Mouse (Mus musculus) forebrain, embryonic 13.5 days (tissue): Measurements from ENCODE around the gene Nfatc3. TPM values are rescaled to one million over a fixed set of nuclear protein-coding genes. Genes with fewer than 3 reads are reported as not detected.

Experiments
- ATAC-seq: fragments of 200-750 bp; cut with Nextera tagmentation; 2 replicates; pipeline ENCODE4 v1.8.0; 2017
- H3K27ac ChIP-seq: fragments of 300-500 bp; sonication (generic); 2 replicates; pipeline ENCODE4 v1.5.1; 2015; ENCODE audit warnings: inconsistent platforms, mild to moderate bottlenecking, moderate library complexity
- H3K27me3 ChIP-seq: fragments of 300-500 bp; sonication (generic); 2 replicates; pipeline ENCODE4 v1.6.1; 2015; ENCODE audit warnings: mild to moderate bottlenecking, inconsistent platforms
- H3K36me3 ChIP-seq: fragments of 300-500 bp; sonication (generic); 2 replicates; pipeline ENCODE4 v1.6.1; 2015; ENCODE audit warnings: mild to moderate bottlenecking, inconsistent platforms; ENCODE audit not compliant: poor library complexity, severe bottlenecking
- H3K4me1 ChIP-seq: fragments of 300-500 bp; sonication (generic); 2 replicates; pipeline ENCODE4 v1.6.1; 2015; ENCODE audit warnings: inconsistent platforms
- H3K4me2 ChIP-seq: fragments of 300-500 bp; sonication (generic); 2 replicates; pipeline ENCODE4 v1.6.1; 2015; ENCODE audit warnings: inconsistent platforms, mild to moderate bottlenecking, moderate library complexity
- H3K4me3 ChIP-seq: fragments of 300-500 bp; sonication (generic); 2 replicates; pipeline ENCODE4 v1.5.1; 2015; ENCODE audit warnings: mild to moderate bottlenecking, inconsistent platforms
- H3K9ac ChIP-seq: fragments of 300-500 bp; sonication (generic); 2 replicates; pipeline ENCODE4 v1.6.1; 2015; ENCODE audit warnings: mild to moderate bottlenecking, inconsistent platforms
- H3K9me3 ChIP-seq: fragments of 300-500 bp; sonication (generic); replicated peaks from 2 replicates; pipeline ENCODE4 v1.6.1; 2016; ENCODE audit warnings: inconsistent platforms
- WGBS: fragments of 180-500 bp; shearing (Covaris S2); methylation state at CpG from one replicate; pipeline ENCODE4 v1.1.7; 2015; 5-methylcytosine and 5-hydroxymethylcytosine counted together
- polyA plus RNA-seq: library from polyadenylated mRNA; unstranded; fragments of >200 nt; fragmentation: Nextera tagmentation; extraction: Ambion mirVana; gene quantifications from 2 replicates; pipeline ENCODE4 v1.2.1, GENCODE M21; 2015

Gene Nfatc3
- polyA plus RNA-seq, 1 experiment from 2014 or later: 5.2 TPM

GRCm38 (mm10) chr8:106131021-106131420, 72.4 kb downstream of the Nfatc3 start:
- Histone ChIP-seq H3K4me2 (no peak overlapping the region), H3K4me1 (peaks cover 5% of the 10 kb centered on the region; the same call in 1 of the 2 replicates), H3K36me3 (peaks cover 60% of the 10 kb centered on the region), H3K27me3 (peaks cover 35% of the 10 kb centered on the region), H3K9ac (no peak overlapping the region), H3K4me3 (no peak overlapping the region), H3K27ac (no peak overlapping the region), H3K9me3 (no peaks in the 10 kb centered on the region)
- no peak for ATAC-seq
- 89% methylated on average over 4 of the region's 4 CpGs for WGBS

- no peak overlapping the region for H3K4me2 ChIP-seq
- H3K4me3 ChIP-seq: no peak overlapping the region
- H3K27me3 ChIP-seq: peaks cover 42% of the 10 kb centered on the region
- peaks cover 11% of the 10 kb centered on the region for H3K4me1 ChIP-seq
- 93% methylated on average over 7 of the region's 7 CpGs for WGBS
- no peak for ATAC-seq
- no peaks in the 10 kb centered on the region for H3K9me3 ChIP-seq
- no peak overlapping the region for H3K27ac ChIP-seq
- peaks cover 60% of the 10 kb centered on the region for H3K36me3 ChIP-seq
- H3K9ac ChIP-seq: no peak overlapping the region
Observed at GRCm38 (mm10) chr8:106131488-106132222, 73.0 kb downstream of the Nfatc3 start.

GRCm38 (mm10) chr8:106132356-106132755, 73.7 kb downstream of the Nfatc3 start:
- no peak for ATAC-seq
- 93% methylated on average over 11 of the region's 11 CpGs for WGBS
- Histone ChIP-seq H3K9me3 (no peaks in the 10 kb centered on the region), H3K27me3 (peaks cover 49% of the 10 kb centered on the region), H3K4me1 (peaks cover 18% of the 10 kb centered on the region), H3K4me2 (no peak overlapping the region), H3K27ac (no peak overlapping the region), H3K4me3 (no peak overlapping the region), H3K9ac (no peak overlapping the region), H3K36me3 (peaks cover 55% of the 10 kb centered on the region)

- Histone ChIP-seq H3K4me1 (peaks cover 30% of the 10 kb centered on the region), H3K36me3 (peaks cover 43% of the 10 kb centered on the region), H3K4me3 (no peak overlapping the region), H3K9me3 (no peaks in the 10 kb centered on the region), H3K4me2 (no peak overlapping the region), H3K27ac (no peak overlapping the region), H3K9ac (no peak overlapping the region), H3K27me3 (peaks cover 60% of the 10 kb centered on the region)
- no peak for ATAC-seq
- WGBS: 76% methylated on average over 13 of the region's 13 CpGs
Observed at GRCm38 (mm10) chr8:106133526-106133925, 74.9 kb downstream of the Nfatc3 start.

- Histone ChIP-seq H3K4me3 (no peak overlapping the region), H3K36me3 (peaks cover 39% of the 10 kb centered on the region), H3K9me3 (no peaks in the 10 kb centered on the region), H3K9ac (no peak overlapping the region), H3K27ac (no peak overlapping the region), H3K4me1 (peaks cover 31% of the 10 kb centered on the region), H3K27me3 (peaks cover 64% of the 10 kb centered on the region), H3K4me2 (no peak overlapping the region)
- ATAC-seq: no peak
- WGBS: 89% methylated on average over 6 of the region's 6 CpGs
Observed at GRCm38 (mm10) chr8:106133946-106134345, 75.3 kb downstream of the Nfatc3 start.

- H3K27ac ChIP-seq: no peak overlapping the region
- H3K36me3 ChIP-seq: peaks cover 31% of the 10 kb centered on the region
- no peak overlapping the region for H3K4me2 ChIP-seq
- no peak overlapping the region for H3K4me3 ChIP-seq
- H3K9me3 ChIP-seq: no peaks in the 10 kb centered on the region
- H3K4me1 ChIP-seq: peaks cover 31% of the 10 kb centered on the region
- no peak overlapping the region for H3K9ac ChIP-seq
- peaks cover 73% of the 10 kb centered on the region for H3K27me3 ChIP-seq
- WGBS: 24% methylated on average over 14 of the region's 14 CpGs
- no peak for ATAC-seq
Observed at GRCm38 (mm10) chr8:106134751-106135571, 76.3 kb downstream of the Nfatc3 start.

GRCm38 (mm10) chr8:106135672-106136071, 77.0 kb downstream of the Nfatc3 start:
- WGBS: 6% methylated on average over 19 of the region's 19 CpGs
- Histone ChIP-seq H3K4me3 (peak overlapping the region; percentile 47; the same call in 1 of the 2 replicates), H3K9me3 (no peaks in the 10 kb centered on the region), H3K4me1 (peaks cover 31% of the 10 kb centered on the region), H3K27me3 (peaks cover 78% of the 10 kb centered on the region), H3K4me2 (peak overlapping the region; percentile 76; the same call in 1 of the 2 replicates), H3K27ac (no peak overlapping the region), H3K36me3 (peaks cover 23% of the 10 kb centered on the region), H3K9ac (no peak overlapping the region)
- no peak for ATAC-seq

- Histone ChIP-seq H3K4me2 (peak within 1 kb of the TSS; percentile 76), H3K27me3 (peaks cover 78% of the 10 kb centered on the region), H3K9me3 (no peaks in the 10 kb centered on the region), H3K4me3 (peak within 1 kb of the TSS; percentile 47), H3K27ac (no peak within 1 kb of the TSS), H3K4me1 (peaks cover 31% of the 10 kb centered on the region), H3K9ac (peak within 1 kb of the TSS; percentile 60), H3K36me3 (peaks cover 16% of the 10 kb centered on the region)
- WGBS: 1% methylated on average over 74 of the region's 86 CpGs
- peak; percentile 36; the same call in 1 of the 2 replicates for ATAC-seq
Observed at GRCm38 (mm10) chr8:106136156-106137130, 77.8 kb downstream of the Nfatc3 start, which contains the start of gene Esrp2. Gene Esrp2 (minus strand): TSS chr8:106136974.

- Histone ChIP-seq H3K4me2 (peak overlapping the region; percentile 76), H3K27me3 (peaks cover 78% of the 10 kb centered on the region), H3K9ac (peak overlapping the region; percentile 60), H3K4me3 (peak overlapping the region; percentile 47), H3K4me1 (peaks cover 31% of the 10 kb centered on the region), H3K36me3 (peaks cover 7% of the 10 kb centered on the region), H3K27ac (no peak overlapping the region), H3K9me3 (no peaks in the 10 kb centered on the region)
- 3% methylated on average over 22 of the region's 22 CpGs for WGBS
- no peak for ATAC-seq
Observed at GRCm38 (mm10) chr8:106137218-106137905, 78.7 kb downstream of the Nfatc3 start.

GRCm38 (mm10) chr8:106137906-106138477, 79.4 kb downstream of the Nfatc3 start:
- H3K9me3 ChIP-seq: no peaks in the 10 kb centered on the region
- WGBS: under 1% methylated on average over 24 of the region's 24 CpGs
- H3K27ac ChIP-seq: no peak overlapping the region
- peak; percentile 57 for ATAC-seq
- H3K36me3 ChIP-seq: peaks cover under 1% of the 10 kb centered on the region; the same call in 1 of the 2 replicates
- H3K4me3 ChIP-seq: peak overlapping the region; percentile 47
- peaks cover 31% of the 10 kb centered on the region for H3K4me1 ChIP-seq
- peak overlapping the region; percentile 60; the same call in 1 of the 2 replicates for H3K9ac ChIP-seq
- H3K4me2 ChIP-seq: peak overlapping the region; percentile 76
- H3K27me3 ChIP-seq: peaks cover 73% of the 10 kb centered on the region
